Mouse (Mus musculus) limb, embryonic 11.5 days (tissue): ENCODE results near the gene Tmem117. TPM values are rescaled to one million over a fixed set of nuclear protein-coding genes. Genes with fewer than 3 reads are reported as not detected.

Experiments used
- ATAC-seq: fragments of 200-750 bp; cut with Nextera tagmentation; 2 replicates; pipeline ENCODE4 v1.8.0; 2017; ENCODE audit warnings: low read depth; ENCODE audit not compliant: insufficient number of reproducible peaks, low FRiP score, low TSS enrichment
- DNase-seq: peaks from one replicate; pipeline ENCODE4 v3.0.0-alpha.2; 2015; ENCODE audit warnings: low spot score
- H3K27ac ChIP-seq: fragments of 300-500 bp; sonication (generic); replicated peaks from 2 replicates; pipeline ENCODE4 v1.5.1; 2014; ENCODE audit warnings: low read depth, mild to moderate bottlenecking, low read length
- H3K27me3 ChIP-seq: fragments of 300-500 bp; sonication (generic); 2 replicates; pipeline ENCODE4 v1.6.1; 2014; ENCODE audit warnings: mild to moderate bottlenecking, low read length, mixed read lengths; ENCODE audit not compliant: control insufficient read depth, insufficient read depth
- H3K36me3 ChIP-seq: fragments of 300-500 bp; sonication (generic); 2 replicates; pipeline ENCODE4 v1.6.1; 2014; ENCODE audit warnings: mild to moderate bottlenecking, low read length, moderate library complexity, mixed read lengths; ENCODE audit not compliant: control insufficient read depth, insufficient read depth
- H3K4me1 ChIP-seq: fragments of 300-500 bp; sonication (generic); 2 replicates; pipeline ENCODE4 v1.6.1; 2014; ENCODE audit warnings: low read length, mixed read lengths; ENCODE audit not compliant: control insufficient read depth, insufficient read depth
- H3K4me2 ChIP-seq: fragments of 300-500 bp; sonication (generic); 2 replicates; pipeline ENCODE4 v1.6.1; 2014; ENCODE audit warnings: low read depth, mild to moderate bottlenecking, moderate library complexity; ENCODE audit not compliant: severe bottlenecking
- H3K4me3 ChIP-seq: fragments of 300-500 bp; sonication (generic); 2 replicates; pipeline ENCODE4 v1.5.1; 2014; ENCODE audit warnings: low read depth, low read length
- H3K9ac ChIP-seq: fragments of 300-500 bp; sonication (generic); 2 replicates; pipeline ENCODE4 v1.6.1; 2014; ENCODE audit warnings: mild to moderate bottlenecking, low read length
- H3K9me3 ChIP-seq: fragments of 300-500 bp; sonication (generic); 2 replicates; pipeline ENCODE4 v1.6.1; 2016; ENCODE audit warnings: low read length; ENCODE audit not compliant: control insufficient read depth
- WGBS: fragments of 180-500 bp; shearing (Covaris S2); extraction: QIAGEN DNeasy Blood & Tissue Kit; methylation state at CpG from one replicate; pipeline ENCODE4 v1.1.7; 2014; 5-methylcytosine and 5-hydroxymethylcytosine counted together
- polyA plus RNA-seq: library from polyadenylated mRNA; unstranded; fragments of >200 nt; fragmentation: Nextera tagmentation; extraction: Ambion mirVana; gene quantifications from 2 replicates; pipeline ENCODE4 v1.2.1, GENCODE M21; 2014

Gene Tmem117
- polyA plus RNA-seq, 1 experiment from 2014 or later: 1.7 TPM

GRCm38 (mm10) chr15:94630553-94630952, 1.5 kb downstream of the Tmem117 start:
- Histone ChIP-seq H3K9ac (no peak overlapping the region), H3K9me3 (no peaks in the 10 kb centered on the region), H3K36me3 (no peaks in the 10 kb centered on the region), H3K4me3 (no peak overlapping the region), H3K27ac (no peak overlapping the region), H3K27me3 (peaks cover 14% of the 10 kb centered on the region; the same call in 1 of the 2 replicates), H3K4me1 (0 out of 2 replicates have a peak, but pooled peaks cover 2% of the 10 kb centered on the region), H3K4me2 (no peak overlapping the region)
- no peak for ATAC-seq
- WGBS: 80% methylated on average over 4 of the region's 4 CpGs
- no peak for DNase-seq

- peaks cover 8% of the 10 kb centered on the region; the same call in 1 of the 2 replicates for H3K27me3 ChIP-seq
- no peak overlapping the region for H3K27ac ChIP-seq
- no peaks in the 10 kb centered on the region for H3K9me3 ChIP-seq
- no peak overlapping the region for H3K4me3 ChIP-seq
- no peak overlapping the region for H3K4me2 ChIP-seq
- ATAC-seq: no peak
- DNase-seq: no peak
- 74% methylated on average over 11 of the region's 11 CpGs for WGBS
- H3K36me3 ChIP-seq: no peaks in the 10 kb centered on the region
- H3K9ac ChIP-seq: no peak overlapping the region
- H3K4me1 ChIP-seq: no peaks in the 10 kb centered on the region
Measured at GRCm38 (mm10) chr15:94634524-94634923, 5.5 kb downstream of the Tmem117 start.

GRCm38 (mm10) chr15:94638207-94638606, 9.2 kb downstream of the Tmem117 start:
- H3K4me1 ChIP-seq: no peaks in the 10 kb centered on the region
- H3K27me3 ChIP-seq: no peaks in the 10 kb centered on the region
- no peak overlapping the region for H3K9ac ChIP-seq
- WGBS: 91% methylated on average over 2 of the region's 2 CpGs
- H3K27ac ChIP-seq: no peak overlapping the region
- no peak overlapping the region for H3K4me3 ChIP-seq
- ATAC-seq (no peak), DNase-seq (no peak)
- no peaks in the 10 kb centered on the region for H3K36me3 ChIP-seq
- no peak overlapping the region for H3K4me2 ChIP-seq
- H3K9me3 ChIP-seq: no peaks in the 10 kb centered on the region

GRCm38 (mm10) chr15:94639126-94639525, 10.1 kb downstream of the Tmem117 start:
- DNase-seq: no peak
- H3K36me3 ChIP-seq: no peaks in the 10 kb centered on the region
- no peak overlapping the region for H3K27ac ChIP-seq
- H3K4me3 ChIP-seq: no peak overlapping the region
- H3K4me2 ChIP-seq: no peak overlapping the region
- ATAC-seq: no peak
- H3K27me3 ChIP-seq: no peaks in the 10 kb centered on the region
- no peaks in the 10 kb centered on the region for H3K9me3 ChIP-seq
- no peaks in the 10 kb centered on the region for H3K4me1 ChIP-seq
- WGBS: 77% methylated on average over 2 of the region's 2 CpGs
- no peak overlapping the region for H3K9ac ChIP-seq

GRCm38 (mm10) chr15:94646012-94646411, 17.0 kb downstream of the Tmem117 start:
- ATAC-seq (no peak), DNase-seq (no peak)
- Histone ChIP-seq H3K4me1 (no peaks in the 10 kb centered on the region), H3K4me2 (no peak overlapping the region), H3K4me3 (no peak overlapping the region), H3K9me3 (no peaks in the 10 kb centered on the region), H3K36me3 (no peaks in the 10 kb centered on the region), H3K27me3 (no peaks in the 10 kb centered on the region), H3K27ac (no peak overlapping the region), H3K9ac (no peak overlapping the region)
- 55% methylated on average over 6 of the region's 6 CpGs for WGBS

- no peaks in the 10 kb centered on the region for H3K36me3 ChIP-seq
- H3K27me3 ChIP-seq: no peaks in the 10 kb centered on the region
- no peak overlapping the region for H3K4me2 ChIP-seq
- no peak overlapping the region for H3K9ac ChIP-seq
- WGBS: 75% methylated on average over 8 of the region's 8 CpGs
- H3K9me3 ChIP-seq: no peaks in the 10 kb centered on the region
- ATAC-seq (no peak), DNase-seq (no peak)
- no peaks in the 10 kb centered on the region for H3K4me1 ChIP-seq
- H3K27ac ChIP-seq: no peak overlapping the region
- H3K4me3 ChIP-seq: no peak overlapping the region
Measured at GRCm38 (mm10) chr15:94648430-94648829, 19.4 kb downstream of the Tmem117 start.

- Histone ChIP-seq H3K27me3 (no peaks in the 10 kb centered on the region), H3K9ac (no peak overlapping the region), H3K4me1 (no peaks in the 10 kb centered on the region), H3K36me3 (no peaks in the 10 kb centered on the region), H3K9me3 (no peaks in the 10 kb centered on the region), H3K4me2 (no peak overlapping the region), H3K27ac (no peak overlapping the region), H3K4me3 (no peak overlapping the region)
- 77% methylated on average over 17 of the region's 17 CpGs for WGBS
- DNase-seq (no peak), ATAC-seq (no peak)
Measured at GRCm38 (mm10) chr15:94649071-94649765, 20.2 kb downstream of the Tmem117 start.

- Histone ChIP-seq H3K36me3 (no peaks in the 10 kb centered on the region), H3K27me3 (no peaks in the 10 kb centered on the region), H3K4me2 (no peak overlapping the region), H3K4me1 (no peaks in the 10 kb centered on the region), H3K9me3 (no peaks in the 10 kb centered on the region), H3K4me3 (no peak overlapping the region), H3K27ac (no peak overlapping the region), H3K9ac (no peak overlapping the region)
- 74% methylated on average over 13 of the region's 13 CpGs for WGBS
- ATAC-seq (no peak), DNase-seq (no peak)
Measured at GRCm38 (mm10) chr15:94649766-94650120, 20.7 kb downstream of the Tmem117 start.

- no peaks in the 10 kb centered on the region for H3K9me3 ChIP-seq
- H3K9ac ChIP-seq: no peak overlapping the region
- no peak overlapping the region for H3K4me3 ChIP-seq
- no peak overlapping the region for H3K4me2 ChIP-seq
- WGBS: 78% methylated on average over 9 of the region's 9 CpGs
- no peaks in the 10 kb centered on the region for H3K36me3 ChIP-seq
- no peaks in the 10 kb centered on the region for H3K27me3 ChIP-seq
- H3K27ac ChIP-seq: no peak overlapping the region
- ATAC-seq (no peak), DNase-seq (no peak)
- H3K4me1 ChIP-seq: no peaks in the 10 kb centered on the region
Measured at GRCm38 (mm10) chr15:94651350-94651749, 22.3 kb downstream of the Tmem117 start.
